Mouse (Mus musculus): ENCODE results near the gene Inpp5e. TPM values are rescaled to one million over a fixed set of nuclear protein-coding genes. Genes with fewer than 3 reads are reported as not detected.

Gene Inpp5e
- polyA plus RNA-seq, 1 experiment: 12.7 TPM

Other genes with a start within 250 kb of the Inpp5e start
- 0.10 TPM in 1 of 2 replicates, not detected in the other for gene Lhx3, start 200.9 kb downstream of the Inpp5e start, polyA plus RNA-seq (2012; rRNA removed)
- gene Qsox2, start 171.7 kb downstream of the Inpp5e start, polyA plus RNA-seq (2012; rRNA removed): 11.6 and 14.0 TPM in 2 replicates
- 0.32 and 0.37 TPM in 2 replicates for gene Ccdc187, start 114.6 kb downstream of the Inpp5e start, polyA plus RNA-seq (2012; rRNA removed)
- gene Gpsm1, start 93.7 kb downstream of the Inpp5e start, polyA plus RNA-seq (2012; rRNA removed): 7.2 and 7.3 TPM in 2 replicates
- 21.5 and 24.6 TPM in 2 replicates for gene Dnlz, start 57.1 kb downstream of the Inpp5e start, polyA plus RNA-seq (2012; rRNA removed)
- gene Card9, start 48.3 kb downstream of the Inpp5e start, polyA plus RNA-seq (2012; rRNA removed): 13.3 and 41.9 TPM in 2 replicates
- gene Snapc4, start 28.6 kb downstream of the Inpp5e start, polyA plus RNA-seq (2012; rRNA removed): 25.0 and 28.1 TPM in 2 replicates
- gene Entr1, start 19.9 kb downstream of the Inpp5e start, polyA plus RNA-seq (2012; rRNA removed): 72.4 and 89.7 TPM in 2 replicates
- gene Pmpca, start 19.9 kb downstream of the Inpp5e start, polyA plus RNA-seq (2012; rRNA removed): 32.9 and 40.9 TPM in 2 replicates
- 48.2 and 83.6 TPM in 2 replicates for gene Sec16a, start 36.0 kb upstream of the Inpp5e start, polyA plus RNA-seq (2012; rRNA removed)
- gene Notch1, start 107.5 kb upstream of the Inpp5e start, polyA plus RNA-seq (2012; rRNA removed): 7.3 and 12.8 TPM in 2 replicates
- 78.2 and 80.4 TPM in 2 replicates for gene Egfl7, start 170.8 kb upstream of the Inpp5e start, polyA plus RNA-seq (2012; rRNA removed)
- gene Gm20532, start 177.4 kb upstream of the Inpp5e start, polyA plus RNA-seq (2012; rRNA removed): not detected in 2 replicates
- gene Agpat2, start 195.2 kb upstream of the Inpp5e start, polyA plus RNA-seq (2012; rRNA removed): 342 and 435 TPM in 2 replicates
- 5.0 and 6.3 TPM in 2 replicates for gene Fam69b, start 219.3 kb upstream of the Inpp5e start, polyA plus RNA-seq (2012; rRNA removed)